Mouse (Mus musculus) ZHBTc4 (cell line): ENCODE measurements at regions not wholly inside any gene's neighbourhood (a gene's known extent, or its start where the extent isn't known, plus 50 kb on each side); places are given as distances from the start of the nearest gene placed in this dataset.

Experiments used
- DNase-seq: peaks from one replicate; pipeline ENCODE4 v3.0.0-alpha.2; 2011; ENCODE audit warnings: low read depth, low spot score

GRCm38 (mm10) chr16:74739194-74740135, 327.8 kb upstream of the Robo2 start:
- no peak for DNase-seq

DNA sequence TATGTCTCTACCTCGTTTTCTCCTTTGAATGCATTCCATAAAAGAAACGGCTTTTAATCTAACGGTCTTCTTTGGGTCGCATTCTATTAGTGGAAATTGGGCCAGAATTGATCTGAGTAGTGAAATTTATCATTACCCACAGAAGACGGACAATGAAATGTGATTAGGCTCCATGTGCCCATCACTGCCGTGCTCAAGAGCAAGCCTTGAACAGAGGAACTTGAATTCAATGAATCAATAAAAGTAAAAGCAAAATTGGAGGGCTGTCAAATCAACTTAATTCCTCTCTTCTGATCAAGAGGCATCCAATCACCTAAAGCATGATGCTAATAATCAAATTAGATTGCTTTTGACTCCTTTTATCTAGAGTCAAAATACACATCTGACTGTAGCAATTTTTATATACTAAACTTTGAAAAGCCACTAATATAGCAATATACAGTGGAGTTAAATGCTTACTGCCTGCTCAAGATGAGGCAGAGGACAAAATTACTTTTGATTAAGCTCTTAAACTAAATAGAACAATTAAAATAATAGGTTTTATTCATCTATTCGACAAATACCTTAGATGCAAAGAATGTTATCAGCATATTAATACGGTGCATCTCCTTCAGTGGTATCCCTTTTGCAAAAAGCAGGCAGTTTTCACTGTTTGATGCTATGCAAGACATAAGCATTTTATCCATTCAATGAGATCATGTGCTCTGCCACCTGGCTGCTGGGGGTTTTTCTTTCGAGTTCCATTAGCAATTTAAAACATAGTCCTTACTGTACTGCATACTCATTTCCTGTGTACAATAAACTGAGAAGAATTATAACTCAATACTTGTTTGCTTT, 321.5 kb upstream of the Robo2 start:
- DNase-seq: no peak

- DNase-seq: no peak
Observed at GRCm38 (mm10) chr16:74730169-74730794, 318.7 kb upstream of the Robo2 start.

DNA sequence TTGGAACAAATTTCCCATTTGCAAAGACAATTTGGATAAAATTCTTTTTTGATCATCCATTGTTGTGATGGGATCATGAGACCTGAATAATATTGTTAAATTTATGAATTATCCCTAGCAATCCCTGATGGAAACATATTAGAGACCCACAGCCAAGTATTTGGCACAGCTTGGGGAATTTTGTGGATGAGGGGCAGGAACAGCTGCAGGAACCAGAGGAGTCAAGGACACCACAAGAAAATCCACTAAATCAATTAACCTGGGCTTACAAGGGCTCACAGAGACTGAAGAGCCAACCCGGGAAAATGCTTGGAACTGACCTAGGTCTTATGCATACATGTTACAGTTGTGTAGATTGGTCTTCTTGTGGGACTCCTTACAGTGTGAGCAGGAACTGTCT, 311.6 kb upstream of the Robo2 start:
- DNase-seq: no peak

- DNase-seq: no peak
Observed at GRCm38 (mm10) chr16:74718154-74718553, 306.5 kb upstream of the Robo2 start.

DNA sequence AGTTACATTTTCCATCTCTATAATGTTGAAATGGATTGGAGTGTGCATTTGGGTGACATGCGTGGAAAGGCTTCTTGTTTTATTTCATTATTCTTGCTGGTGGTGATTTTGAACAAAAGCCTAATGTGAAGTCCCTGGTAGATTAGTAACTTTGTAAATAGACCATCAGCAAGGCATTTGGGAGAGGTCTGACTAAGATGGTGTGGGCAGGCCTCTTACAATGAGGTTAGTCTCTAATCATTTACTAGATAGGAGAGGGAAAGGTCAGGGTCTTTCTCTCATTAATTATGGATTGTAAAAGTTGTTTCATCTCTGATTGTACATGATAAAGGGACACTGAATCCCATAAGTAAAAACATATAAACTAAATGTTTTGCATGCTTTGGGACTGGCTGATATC, 306.0 kb upstream of the Robo2 start:
- DNase-seq: no peak

DNA sequence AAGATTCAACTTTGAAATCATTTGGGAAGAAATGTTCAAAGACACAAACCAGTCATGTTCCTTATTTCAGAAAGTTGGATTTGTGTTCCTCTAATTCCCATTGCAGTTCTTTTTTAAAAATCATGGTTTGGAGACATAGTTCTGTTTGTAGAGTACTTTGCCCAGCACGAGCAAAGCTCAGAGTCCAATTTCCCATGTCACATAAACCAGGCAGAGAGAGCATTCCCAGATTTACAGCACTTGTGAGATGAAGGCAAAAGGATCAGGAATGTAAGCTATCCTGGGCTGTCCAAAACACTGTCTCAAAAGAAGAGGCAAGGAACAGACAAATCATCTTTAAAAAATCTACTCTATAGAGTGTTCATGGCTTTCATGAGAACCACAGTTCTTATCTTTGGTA, 303.3 kb upstream of the Robo2 start:
- DNase-seq: no peak

GRCm38 (mm10) chr16:74712515-74712914, 300.9 kb upstream of the Robo2 start:
- no peak for DNase-seq

DNA sequence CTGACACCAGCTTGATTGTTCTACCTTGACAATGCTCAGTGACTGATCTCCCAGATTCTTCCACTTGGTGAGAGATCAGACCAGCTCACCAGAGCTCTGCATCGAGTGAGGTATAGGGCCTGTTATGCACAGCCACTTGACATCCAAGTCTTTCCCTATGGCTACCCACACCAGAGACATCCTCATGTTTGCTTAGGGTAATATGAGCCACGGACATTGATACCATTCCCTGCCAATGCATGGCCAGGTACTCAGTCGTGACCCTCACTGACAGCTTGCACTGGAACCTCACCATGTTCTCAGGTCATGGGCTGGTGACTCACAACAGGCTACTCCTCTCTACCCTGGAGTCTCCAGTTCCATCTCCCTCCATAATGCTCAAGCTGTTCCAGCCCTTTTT, 290.4 kb upstream of the Robo2 start:
- DNase-seq: no peak

DNA sequence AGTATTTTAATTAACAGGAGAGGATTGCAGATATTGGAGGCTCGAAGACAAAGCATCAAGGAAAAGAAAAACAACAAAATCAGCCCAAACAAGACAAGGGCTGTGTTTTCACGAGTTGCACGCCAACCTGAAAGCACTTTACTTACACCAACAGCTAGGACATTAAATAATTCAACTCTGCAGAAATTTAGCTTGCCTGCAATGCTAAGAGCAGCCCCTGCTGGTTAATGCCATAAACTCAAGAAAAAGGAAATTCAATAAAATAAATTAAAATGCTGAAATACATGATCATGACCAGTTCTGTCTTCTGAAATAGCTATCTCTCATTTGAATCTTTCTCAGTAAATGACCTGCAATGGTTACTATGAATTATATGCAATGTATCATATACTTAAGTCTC, 271.7 kb upstream of the Robo2 start:
- no peak for DNase-seq

GRCm38 (mm10) chr16:74675586-74675985, 264.0 kb upstream of the Robo2 start:
- no peak for DNase-seq

DNA sequence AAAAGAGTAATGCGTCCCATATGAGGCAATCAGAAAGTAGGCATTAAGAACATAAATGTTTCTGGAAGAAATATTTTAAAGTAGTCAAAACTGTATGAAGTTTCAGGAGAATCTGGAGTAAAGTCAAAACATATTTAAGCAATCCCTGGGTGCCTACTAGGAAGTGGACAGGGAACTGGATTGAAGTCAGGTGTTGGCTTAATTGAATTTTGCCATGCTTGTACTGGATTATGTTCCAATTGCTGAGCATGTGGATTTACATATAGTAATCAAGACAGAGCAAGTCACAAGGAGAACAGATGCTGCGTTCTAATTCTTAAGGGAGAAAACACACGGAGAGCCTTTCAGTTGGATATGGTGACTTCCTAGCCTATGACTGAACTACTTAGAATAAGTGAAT, 259.8 kb upstream of the Robo2 start:
- DNase-seq: no peak

DNA sequence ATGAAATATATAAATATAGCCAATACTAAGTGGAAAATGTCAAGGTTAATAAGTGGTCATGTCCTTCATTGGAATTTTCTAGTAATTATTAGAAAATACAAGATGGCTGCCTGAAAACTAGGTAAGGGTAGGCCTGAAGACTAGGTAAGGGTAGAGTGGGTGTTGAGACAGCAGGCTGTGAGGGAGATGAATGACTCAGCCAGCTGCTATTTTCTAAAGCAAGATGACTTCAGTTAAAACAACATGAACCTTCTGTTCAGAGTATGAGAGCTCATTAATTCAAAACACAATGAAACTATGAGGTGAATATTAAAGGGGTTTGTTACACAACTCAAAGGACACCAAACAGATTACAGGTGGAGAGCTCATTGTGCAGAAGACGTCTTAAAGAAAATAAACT, 252.7 kb upstream of the Robo2 start:
- no peak for DNase-seq

DNA sequence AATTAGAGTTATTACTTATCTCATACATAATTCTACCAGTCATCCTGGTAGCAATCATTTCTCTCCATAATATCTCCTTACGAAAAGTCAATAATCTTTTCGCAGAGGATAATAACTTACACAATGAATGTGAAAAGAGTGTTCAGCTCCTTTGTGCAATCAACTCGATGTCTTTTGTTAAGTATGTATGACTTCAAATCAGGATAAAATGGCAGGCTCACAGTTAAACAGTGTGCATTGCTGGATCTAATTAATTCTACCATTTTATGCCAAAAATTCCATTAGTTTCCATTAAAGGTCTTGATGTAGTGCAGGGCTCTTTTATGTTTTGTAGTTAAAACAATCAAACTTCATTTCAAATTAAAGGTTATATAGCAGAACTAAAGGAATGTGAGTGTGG, 239.6 kb upstream of the Robo2 start:
- DNase-seq: no peak

DNA sequence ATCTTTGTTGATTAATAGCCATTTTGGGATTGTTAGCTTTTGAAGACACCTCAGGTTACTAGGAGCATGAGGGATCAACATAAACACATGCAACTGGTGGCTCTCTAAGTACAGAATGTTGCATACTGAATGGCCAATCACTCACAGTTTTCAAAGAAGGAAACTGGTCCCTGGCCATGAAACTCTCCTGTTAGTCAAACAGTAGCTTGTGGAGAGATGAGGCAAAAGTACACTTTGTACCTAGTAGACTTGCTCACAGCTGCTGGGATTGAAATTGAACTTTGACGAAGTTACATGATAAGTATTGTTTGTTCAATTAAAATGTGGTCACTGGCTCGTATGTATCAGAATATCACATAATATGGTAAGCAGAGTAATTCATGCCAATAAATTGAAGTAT, 237.6 kb upstream of the Robo2 start:
- DNase-seq: no peak

GRCm38 (mm10) chr16:74648384-74648783, 236.8 kb upstream of the Robo2 start:
- peak; percentile 4 for DNase-seq

GRCm38 (mm10) chr16:74644750-74645366, 233.2 kb upstream of the Robo2 start:
- DNase-seq: no peak

- no peak for DNase-seq
Observed at GRCm38 (mm10) chr16:74639805-74640204, 228.2 kb upstream of the Robo2 start.

- no peak for DNase-seq
Observed at GRCm38 (mm10) chr16:74637638-74638037, 226.0 kb upstream of the Robo2 start.

DNA sequence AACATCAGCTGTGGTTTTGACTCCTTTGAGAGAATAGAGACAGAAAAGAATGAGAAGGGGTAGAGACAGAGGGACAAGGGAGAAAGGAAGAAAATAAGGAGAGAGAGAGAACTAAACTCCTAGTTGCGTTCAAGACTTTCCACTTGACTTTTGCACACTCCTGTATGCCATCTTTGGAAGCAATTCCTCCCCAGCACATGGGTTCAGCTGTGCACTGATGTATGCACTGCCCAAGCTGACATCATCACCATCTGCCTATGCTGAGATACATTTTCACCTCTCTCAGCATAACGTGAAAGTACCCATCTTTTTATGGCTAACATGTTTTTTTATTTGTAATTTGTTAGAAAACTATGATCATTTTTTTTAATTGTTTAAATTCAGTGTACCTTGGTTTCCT, 214.2 kb upstream of the Robo2 start:
- no peak for DNase-seq

DNA sequence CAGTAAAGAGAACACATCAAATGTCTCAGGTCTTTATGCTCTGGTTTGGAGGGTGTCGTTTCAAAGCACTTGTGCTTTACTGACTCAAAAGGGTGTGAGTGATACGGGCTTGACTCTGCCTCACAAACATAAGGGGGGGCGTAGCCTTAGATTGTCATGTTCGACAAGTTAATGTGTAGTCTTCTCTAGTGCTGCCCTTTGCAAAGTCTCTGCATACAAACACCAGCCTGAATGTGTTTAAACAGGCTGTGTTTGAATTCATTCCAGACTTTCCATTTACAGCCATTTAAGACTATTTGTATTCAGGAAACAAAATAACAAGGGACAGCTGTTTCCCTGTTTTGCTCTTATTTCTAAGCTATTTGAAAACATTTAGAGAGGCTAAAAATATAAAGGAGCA, 200.4 kb upstream of the Robo2 start:
- no peak for DNase-seq

- DNase-seq: no peak
Observed at GRCm38 (mm10) chr16:74609564-74609963, 197.9 kb upstream of the Robo2 start.
